Mouse (Mus musculus): ENCODE measurements around the gene Apba3. TPM values are rescaled to one million over a fixed set of nuclear protein-coding genes. Genes with fewer than 3 reads are reported as not detected.
A peak's percentile ranks its signal among the peaks of the same experiment; 100 is the strongest.

The Apba3 gene
- total and polyA plus RNA-seq, 3 experiments = 68.9 to 73.2 TPM; not detected in 1

DNA sequence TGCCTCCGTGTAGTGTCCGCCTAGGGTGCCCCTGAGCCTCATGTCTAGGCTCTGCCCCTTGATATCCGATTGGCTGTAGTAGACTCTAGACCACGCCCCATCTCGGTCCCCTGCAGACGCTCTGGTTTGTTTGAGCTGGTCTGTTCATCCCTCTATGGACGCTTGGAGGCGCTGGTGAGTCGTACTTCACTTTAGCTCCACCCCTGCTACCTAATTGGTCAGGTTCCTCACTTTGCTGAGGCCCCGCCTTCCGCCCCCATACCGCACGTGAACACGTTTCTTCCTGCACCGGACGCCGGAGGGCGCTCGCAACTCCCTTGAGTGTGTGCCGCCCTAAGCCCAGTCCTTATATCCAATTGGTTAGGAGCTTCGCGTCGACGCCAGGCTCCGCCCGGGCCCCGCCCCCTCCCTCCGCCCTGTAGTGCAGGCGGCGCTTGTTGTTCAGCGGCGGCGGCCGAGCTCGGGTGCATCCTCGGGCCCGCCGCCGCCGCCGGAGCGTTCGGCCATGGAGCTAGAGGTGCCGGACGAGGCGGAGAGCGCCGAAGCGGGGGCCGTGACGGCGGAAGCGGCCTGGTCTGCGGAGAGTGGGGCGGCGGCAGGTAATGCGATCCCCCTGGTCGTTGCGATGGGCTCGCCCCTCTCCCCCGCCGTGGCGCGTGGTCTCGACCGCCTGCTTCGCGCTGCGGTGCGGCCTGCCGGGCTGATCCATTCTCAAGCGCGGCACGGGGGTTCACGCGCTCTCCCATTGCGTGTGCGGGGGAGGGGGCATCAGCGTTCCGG is 26.0 kb downstream of the Apba3 start, which contains the start of gene Pip5k1c (continued):
- TF ChIP-seq ELF1 (IDR thresholded peaks at IDR 0.05; ENCODE audit: low read depth, low read length) = peak; percentile 73
- no peak for TF ChIP-seq TCF12 (IDR thresholded peaks at IDR 0.05; ENCODE audit: low read depth, low read length)
- TF ChIP-seq HCFC1 (IDR thresholded peaks at IDR 0.05; ENCODE audit: low read depth, low read length) = peak; percentile 73

DNA sequence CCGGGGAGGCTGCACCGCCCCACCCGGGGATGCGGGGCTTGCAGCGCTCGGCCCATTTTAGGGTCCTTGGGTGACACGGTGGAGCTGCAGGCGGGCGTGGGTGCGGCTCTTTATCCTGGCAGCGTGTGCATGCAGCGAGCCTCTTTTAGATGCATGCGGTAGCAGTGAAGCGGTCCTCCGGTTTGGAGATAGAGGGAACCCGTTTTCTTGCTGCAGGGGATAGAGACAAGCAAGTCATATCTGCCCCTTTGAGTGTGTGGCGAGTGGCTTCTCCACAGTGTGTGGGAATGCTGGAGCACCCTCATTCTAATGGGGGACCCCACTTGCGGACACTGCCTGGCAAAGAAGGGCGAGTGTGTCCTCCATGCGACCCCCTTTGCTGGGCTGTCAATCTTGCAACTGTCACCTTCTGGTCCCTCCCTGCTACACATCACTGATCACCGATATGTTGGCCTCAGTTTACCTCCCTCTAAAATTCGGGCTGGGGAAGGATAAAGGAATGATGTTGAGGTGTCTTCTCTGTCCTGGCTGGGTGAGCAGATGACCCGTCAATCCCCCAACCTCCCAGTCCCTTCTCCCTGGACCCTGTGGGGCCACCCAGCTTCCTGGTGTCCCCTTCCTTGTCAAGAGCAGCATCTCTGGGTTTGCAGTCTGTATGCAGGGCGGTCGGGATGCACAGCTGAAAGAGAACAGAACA is 26.7 kb downstream of the Apba3 start:
- TF ChIP-seq MEF2A (IDR thresholded peaks at IDR 0.05; ENCODE audit: extremely low read depth, insufficient replicate concordance, low read depth, low read length, poor library complexity, severe bottlenecking) = no peak
- no peak for TF ChIP-seq JUND (IDR thresholded peaks at IDR 0.05; ENCODE audit: low read depth, low read length)
- TF ChIP-seq POLR2AphosphoS2 (IDR thresholded peaks at IDR 0.05; ENCODE audit: low read length) = no peak; the same call in 1 of the 2 replicates
- TF ChIP-seq RCOR1 (IDR thresholded peaks at IDR 0.05; ENCODE audit: low read depth, low read length) = no peak
- TF ChIP-seq GABPA (IDR thresholded peaks at IDR 0.05; ENCODE audit: low read depth, low read length) = no peak
- TF ChIP-seq CHD2 (IDR thresholded peaks at IDR 0.05; ENCODE audit: low read length) = no peak
- TF ChIP-seq MYC (IDR thresholded peaks at IDR 0.05; ENCODE audit: low read depth, low read length) = 0 out of 2 replicates have a peak, but pooled peaks have one; percentile 52
- peak; percentile 87 for TF ChIP-seq MXI1 (IDR thresholded peaks at IDR 0.05; ENCODE audit: low read depth, low read length)
- peak; percentile 63; the same call in 1 of the 2 replicates for TF ChIP-seq SIN3A (IDR thresholded peaks at IDR 0.05; ENCODE audit: low read length)
- no peak for TF ChIP-seq ZC3H11A (IDR thresholded peaks at IDR 0.05; ENCODE audit: low read depth, low read length)
- TF ChIP-seq RAD21 (IDR thresholded peaks at IDR 0.05; ENCODE audit: low read depth, low read length) = no peak
- no peak for TF ChIP-seq ZNF384 (IDR thresholded peaks at IDR 0.05; ENCODE audit: low read depth, low read length)
- no peak for TF ChIP-seq SMC3 (IDR thresholded peaks at IDR 0.05; ENCODE audit: low read depth, low read length)
- Histone ChIP-seq H3K27ac (ENCODE audit: control insufficient read depth, low read depth, low read length) (peak overlapping the region; percentile 24), H3K4me3 (ENCODE audit: control insufficient read depth in 1 of 2, insufficient read depth in 1 of 2, low read depth in 2 of 2, low read length in 2 of 2) (peak overlapping the region; percentile 86 to 91), H3K9me3 (replicated peaks; ENCODE audit: insufficient read depth, low read length) (no peaks in the 10 kb centered on the region), H3K27me3 (ENCODE audit: control insufficient read depth in 1 of 2, insufficient read depth in 2 of 2, low read length in 2 of 2) (no peaks in the 10 kb centered on the region), H3K79me2 (ENCODE audit: control insufficient read depth, insufficient read depth, low read length, poor library complexity) (peaks cover 53% of the 10 kb centered on the region), H3K4me1 (ENCODE audit: control insufficient read depth in 1 of 2, insufficient read depth in 2 of 2, low read length in 2 of 2) (peaks cover 11 to 32% of the 10 kb centered on the region in 2 experiments), H3K36me3 (ENCODE audit: control insufficient read depth in 1 of 2, insufficient read depth in 2 of 2, low read length in 2 of 2) (peaks cover 0 to 20% of the 10 kb centered on the region in 2 experiments; a peak in 2 of 4 replicates), H3K9ac (ENCODE audit: control insufficient read depth, low read depth, low read length, poor library complexity, severe bottlenecking) (peak overlapping the region; percentile 88)
- peak; percentile 23 for DNase-seq (ENCODE audit: low read depth, low spot score)
